Mouse (Mus musculus) gonadal fat pad, adult 2 months (tissue): Measurements from ENCODE around the gene Ube2q2. TPM values are rescaled to one million over a fixed set of nuclear protein-coding genes. Genes with fewer than 3 reads are reported as not detected.
"Not testable (repeated sequence)": the region's sequence is repeated elsewhere in the genome, so short reads cannot be mapped to it uniquely, and the experiment has no call there.

Experiments
- DNase-seq: peaks from one replicate; pipeline ENCODE4 v3.0.0-alpha.2; 2012; ENCODE audit warnings: low read depth
- polyA plus RNA-seq: library from polyadenylated mRNA; depleted of rRNA; stranded (reverse); fragments of >200 nt; gene quantifications from 2 replicates; pipeline ENCODE4 v1.2.3, GENCODE M21; 2012

Gene Ube2q2
- polyA plus RNA-seq, 1 experiment, result 10.4 TPM

DNA sequence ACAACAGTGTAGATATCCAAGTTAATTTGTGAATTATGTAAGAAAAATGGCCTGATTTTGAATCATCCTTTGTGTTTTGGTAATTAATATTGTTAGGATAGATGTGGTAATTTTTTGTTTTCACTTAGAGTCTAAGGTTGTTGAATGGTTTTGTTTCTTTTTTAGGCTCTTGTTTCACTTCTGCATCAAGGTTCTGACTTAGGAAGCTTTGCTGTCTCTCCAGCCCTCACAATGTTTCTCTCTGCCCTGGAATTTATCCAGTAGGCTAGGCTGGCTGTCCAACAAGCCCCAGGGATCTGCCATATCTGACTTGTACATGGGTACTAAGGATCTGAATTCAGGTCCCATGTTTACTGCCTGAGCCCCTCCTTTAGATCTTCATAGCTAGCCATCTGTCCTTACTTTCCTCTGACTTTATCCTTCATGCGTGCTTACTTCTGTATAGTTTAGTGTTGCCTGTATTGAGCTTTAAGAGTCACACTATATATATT, 23.6 kb downstream of the Ube2q2 start:
- DNase-seq, result no peak

DNA sequence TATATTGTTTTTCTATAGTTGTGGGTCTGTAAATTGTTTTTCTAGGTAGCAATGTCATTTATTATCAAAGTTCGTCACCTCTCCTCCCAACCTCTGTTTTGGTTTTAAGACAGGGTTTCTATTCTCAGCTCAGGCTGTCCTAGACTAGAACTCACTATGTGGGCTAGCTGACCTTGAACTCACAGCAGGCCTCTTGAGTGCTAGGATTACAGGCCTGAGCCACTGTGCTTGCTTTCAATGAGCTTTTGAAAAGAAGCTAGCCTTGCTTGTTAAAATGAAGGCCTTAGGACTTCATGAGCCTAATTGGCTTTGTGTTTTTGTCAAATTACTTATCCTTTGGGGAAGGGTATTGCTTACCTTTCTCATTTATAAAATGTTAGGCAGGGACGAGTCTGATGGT, 25.6 kb downstream of the Ube2q2 start:
- no peak for DNase-seq

DNA sequence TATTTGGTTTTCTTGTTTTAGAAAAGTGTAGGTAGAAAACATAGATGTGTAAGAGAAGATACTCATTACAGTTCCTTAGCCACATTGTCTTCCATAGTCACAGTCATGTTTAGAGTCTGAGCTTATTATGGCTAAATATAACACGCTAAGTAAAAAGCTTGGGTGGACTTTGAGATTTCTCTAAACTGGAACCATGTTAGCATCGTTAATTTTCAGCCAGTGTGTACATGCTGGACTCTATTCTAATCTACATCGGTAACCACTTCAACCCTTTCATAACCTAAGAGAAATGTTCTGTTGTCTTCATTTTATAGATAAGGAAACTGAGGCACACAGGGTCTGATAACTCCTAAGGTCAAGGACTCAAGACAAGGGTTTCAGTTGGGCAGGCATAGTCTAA, 47.2 kb downstream of the Ube2q2 start:
- no peak for DNase-seq

DNA sequence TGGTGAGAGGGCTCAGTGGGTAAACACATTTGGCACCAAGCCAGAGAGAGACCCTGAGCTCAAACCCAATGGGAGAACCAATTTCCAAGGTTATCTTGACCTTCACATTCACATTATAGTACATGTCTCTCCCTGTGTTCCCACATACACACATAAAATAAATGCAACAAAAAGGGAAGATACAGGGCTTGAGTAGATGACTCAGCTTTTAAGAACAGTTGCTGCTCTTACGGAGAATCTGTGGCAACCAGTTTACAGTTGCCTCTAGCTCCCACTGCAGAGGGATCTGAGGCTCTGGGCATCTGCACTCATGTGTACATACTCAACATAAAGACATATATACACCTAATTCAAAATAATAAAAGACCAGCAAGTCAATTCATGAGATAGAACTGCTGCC, 49.6 kb downstream of the Ube2q2 start:
- DNase-seq, result no peak

GRCm38 (mm10) chr9:55199348-55199747, 50.7 kb downstream of the Ube2q2 start:
- DNase-seq, result no peak

GRCm38 (mm10) chr9:55208458-55208789, 59.8 kb downstream of the Ube2q2 start:
- DNase-seq, result no peak

- no peak for DNase-seq
Observed at GRCm38 (mm10) chr9:55208790-55209481, 60.3 kb downstream of the Ube2q2 start, which contains the start of gene Fbxo22. Gene Fbxo22 (plus strand): TSS chr9:55208925.

DNA sequence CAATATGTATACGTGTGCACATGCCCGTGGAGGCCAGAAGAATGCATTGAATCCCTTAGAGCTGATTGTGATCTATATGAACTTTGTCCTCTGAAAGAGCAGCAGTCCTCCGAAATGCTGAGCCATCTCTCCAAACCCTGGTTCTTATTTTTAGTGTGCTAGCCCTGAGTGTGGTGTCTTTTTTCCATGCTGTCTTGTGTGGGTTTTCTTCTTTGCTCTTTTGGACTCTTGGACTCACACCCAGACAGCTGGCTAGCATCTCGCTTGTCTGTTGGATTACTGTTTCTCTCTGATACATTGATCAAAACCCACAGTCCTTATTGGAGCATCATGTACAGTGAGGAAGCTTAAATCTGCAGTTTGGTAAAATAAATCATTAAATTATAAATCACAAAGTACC, 63.0 kb downstream of the Ube2q2 start:
- no peak for DNase-seq

- DNase-seq, result no peak
Observed at GRCm38 (mm10) chr9:55213396-55213795, 64.7 kb downstream of the Ube2q2 start.

- DNase-seq, result no peak
Observed at GRCm38 (mm10) chr9:55215056-55215455, 66.4 kb downstream of the Ube2q2 start.

GRCm38 (mm10) chr9:55215648-55216047, 67.0 kb downstream of the Ube2q2 start:
- DNase-seq, result no peak

- no peak for DNase-seq
Observed at GRCm38 (mm10) chr9:55216078-55216477, 67.4 kb downstream of the Ube2q2 start.

- DNase-seq, result no peak
Observed at GRCm38 (mm10) chr9:55217381-55217780, 68.7 kb downstream of the Ube2q2 start.

DNA sequence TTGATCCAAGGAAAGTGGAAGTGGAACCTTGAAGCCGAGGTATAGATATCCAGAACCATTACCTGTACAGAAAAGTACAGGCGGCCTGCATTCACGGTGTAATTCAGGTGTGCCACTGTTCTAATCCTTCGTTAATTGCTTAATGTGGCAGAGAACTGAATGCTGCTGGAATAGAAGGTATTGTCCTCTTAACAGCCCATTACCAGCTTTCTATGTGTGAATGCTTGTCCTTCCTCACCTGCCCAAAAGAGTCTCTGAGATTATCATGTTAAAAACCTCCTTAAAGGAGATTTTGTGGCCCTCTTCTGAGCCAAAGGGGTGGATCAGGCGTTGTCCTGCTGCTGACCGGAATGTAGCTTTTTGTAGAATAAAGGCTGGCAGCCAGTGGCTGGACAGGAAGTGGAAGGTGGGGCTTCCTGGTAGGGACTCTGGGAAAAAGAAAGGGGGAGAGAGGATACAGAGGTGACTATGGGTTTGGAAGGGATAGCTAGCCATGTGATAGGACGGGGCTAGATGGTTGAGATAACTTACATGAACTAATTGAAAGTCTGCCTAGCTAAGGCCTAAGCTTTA, 76.6 kb downstream of the Ube2q2 start:
- DNase-seq, result no peak

- no peak for DNase-seq
Observed at GRCm38 (mm10) chr9:55226251-55226650, 77.6 kb downstream of the Ube2q2 start.

DNA sequence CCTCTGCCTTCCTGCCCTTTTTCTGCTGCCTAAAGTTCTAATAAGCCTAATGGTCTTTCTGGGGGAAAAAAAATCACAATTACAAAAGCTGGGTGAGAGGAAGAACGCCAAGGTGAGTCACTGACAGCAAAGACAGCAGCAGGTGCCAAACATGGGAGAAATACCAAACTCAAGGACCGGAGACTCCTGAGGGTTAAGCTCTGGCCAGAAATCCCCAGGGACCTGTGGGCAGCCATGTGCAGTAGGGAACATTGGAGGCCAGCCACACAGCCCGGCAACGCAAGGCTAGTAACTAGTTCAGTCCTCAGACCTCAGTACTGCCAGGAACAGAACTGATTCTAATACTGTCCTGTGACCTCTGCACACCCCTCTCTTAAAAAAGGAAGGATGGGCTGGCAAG, 79.5 kb downstream of the Ube2q2 start:
- DNase-seq, result no peak

DNA sequence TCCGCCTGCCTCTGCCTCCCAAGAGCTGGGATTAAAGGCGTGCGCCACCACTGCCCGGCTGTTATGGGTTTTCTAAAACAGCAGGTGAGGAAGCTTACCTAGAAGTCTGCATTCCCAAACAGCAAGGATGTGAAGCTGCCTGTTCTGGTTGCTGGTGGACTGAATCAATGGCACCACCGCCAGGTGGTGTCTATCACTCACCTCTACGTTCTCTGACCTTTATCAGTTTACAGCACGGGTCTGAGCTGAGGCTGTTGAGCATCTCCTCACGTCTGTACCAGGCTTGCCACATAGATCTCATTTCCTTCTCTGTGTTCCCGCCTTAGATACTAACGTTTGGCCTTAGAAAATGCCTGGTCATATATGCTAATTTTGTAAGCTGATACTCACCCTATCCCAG, 80.4 kb downstream of the Ube2q2 start:
- DNase-seq, result no peak

- no peak for DNase-seq
Observed at GRCm38 (mm10) chr9:55231544-55231943, 82.9 kb downstream of the Ube2q2 start.

GRCm38 (mm10) chr9:55232110-55232509, 83.5 kb downstream of the Ube2q2 start:
- no peak for DNase-seq

DNA sequence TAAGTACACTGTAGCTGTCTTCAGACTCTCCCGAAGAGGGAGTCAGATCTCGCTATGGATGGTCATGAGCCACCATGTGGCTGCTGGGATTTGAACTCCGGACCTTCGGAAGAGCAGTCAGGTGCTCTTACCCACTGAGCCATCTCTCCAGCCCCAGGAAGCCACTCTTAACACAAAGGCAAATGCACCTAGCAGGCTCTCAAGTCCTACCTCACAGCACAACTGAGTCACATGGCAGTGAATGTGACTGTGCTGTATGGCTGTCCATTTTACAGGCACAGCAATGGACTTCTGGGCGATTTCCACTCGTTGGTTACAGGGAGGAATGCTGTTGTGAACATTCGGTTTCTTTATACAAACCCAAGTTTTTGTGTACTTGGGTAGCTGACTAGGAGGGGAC, 83.9 kb downstream of the Ube2q2 start:
- no peak for DNase-seq

GRCm38 (mm10) chr9:55233076-55233475, 84.4 kb downstream of the Ube2q2 start:
- DNase-seq, result not testable (repeated sequence)

DNA sequence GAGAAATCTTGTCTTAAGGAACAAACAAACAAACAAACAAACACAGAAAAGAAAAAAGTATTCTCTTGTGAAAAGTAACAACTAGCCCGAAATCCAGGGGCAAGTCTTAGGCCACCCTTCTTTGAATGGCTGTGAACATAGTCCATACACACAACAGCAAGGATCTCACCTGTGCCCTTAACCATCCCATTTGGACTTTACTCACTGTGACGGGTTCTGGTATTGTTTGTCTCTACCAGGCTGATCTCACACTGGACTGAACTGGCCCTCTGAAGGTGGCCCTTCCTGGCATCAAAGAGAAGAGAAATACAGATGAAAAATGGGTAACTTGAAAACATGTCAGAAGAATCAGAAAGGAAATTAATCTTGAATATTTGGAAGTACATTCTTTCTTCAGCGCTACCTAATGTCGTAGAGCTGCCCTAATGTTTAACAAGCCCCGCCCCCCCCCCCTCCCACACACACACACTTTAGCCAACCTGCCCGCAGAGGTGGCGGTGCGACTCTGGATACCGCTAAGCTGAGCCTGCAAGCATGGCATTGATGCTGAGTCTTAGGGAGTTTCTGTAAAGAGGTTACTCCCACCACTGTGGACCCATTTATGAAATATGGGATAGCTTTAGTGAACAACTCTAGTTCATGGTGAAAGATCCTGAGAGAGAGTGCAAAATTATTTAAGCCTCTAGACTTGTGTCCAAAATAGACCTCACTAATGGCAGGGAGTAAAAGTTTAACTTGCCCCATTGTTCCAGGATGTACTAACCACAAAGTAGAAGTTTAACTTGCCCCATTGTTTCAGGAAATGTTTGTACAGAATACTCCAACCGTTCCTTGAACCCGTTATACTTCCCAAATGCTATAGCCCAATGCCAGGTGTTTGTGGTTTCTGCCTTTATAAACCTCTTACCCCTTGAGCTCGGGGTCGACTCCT, 87.8 kb downstream of the Ube2q2 start:
- DNase-seq, result no peak

- DNase-seq, result no peak
Observed at GRCm38 (mm10) chr9:55240852-55241251, 92.2 kb downstream of the Ube2q2 start.
